ENCODE assay signal across 18 mouse cellular contexts in genomic region chr1:118511738-118512530, GRCm38 (mm10).
DNase-seq lines count a peak whose midpoint lies in the region; ATAC-seq and TF ChIP-seq lines count a peak whose summit lies in the region.
"Had no signal": no experiment of that assay in that cellular context is flagged by ENCODE, and none has a peak within 500 bp of the region (broad histone marks: within the 10 kb centered on the region; RNA-seq: fewer than 3 reads in every experiment).

No protein-coding gene starts in this region.

- H3K27ac ChIP-seq in heart, embryonic 12.5 days (ENCODE audit: poor library complexity, severe bottlenecking): peak overlapping the region; percentile 66
- peak overlapping the region; percentile 88 for H3K27ac ChIP-seq in heart, postnatal 0 days (ENCODE audit: low read depth)
- no peak overlapping the region for H3K27ac ChIP-seq in forebrain, postnatal 0 days (ENCODE audit: low read depth, low read length)
- H3K27ac ChIP-seq: embryonic facial prominence, embryonic 13.5 days; forebrain, embryonic 12.5 days; hindbrain, embryonic 15.5 days had no signal

- H3K4me2 ChIP-seq in heart, embryonic 12.5 days: no peak overlapping the region
- no peak overlapping the region for H3K4me2 ChIP-seq in heart, postnatal 0 days (ENCODE audit: low read depth, low read length)
- H3K4me2 ChIP-seq in forebrain, postnatal 0 days (ENCODE audit: low read depth): no peak overlapping the region
- H3K4me2 ChIP-seq: embryonic facial prominence, embryonic 13.5 days; forebrain, embryonic 12.5 days; hindbrain, embryonic 15.5 days had no signal

- TF ChIP-seq CTCF in heart, postnatal 0 days (IDR thresholded peaks at IDR 0.05; ENCODE audit: low read depth): no peak
- no peak for TF ChIP-seq CTCF in forebrain, postnatal 0 days (IDR thresholded peaks at IDR 0.05; ENCODE audit: low read depth)

- no peak for TF ChIP-seq EP300 in heart, postnatal 0 days (IDR thresholded peaks at IDR 0.05; ENCODE audit: low read depth)

- H3K4me3 ChIP-seq in heart, embryonic 12.5 days: no peak overlapping the region
- H3K4me3 ChIP-seq in heart, postnatal 0 days (ENCODE audit: low read depth, low read length): no peak overlapping the region
- H3K4me3 ChIP-seq in forebrain, postnatal 0 days (ENCODE audit: low read depth, low read length): no peak overlapping the region
- H3K4me3 ChIP-seq: embryonic facial prominence, embryonic 13.5 days; forebrain, embryonic 12.5 days; hindbrain, embryonic 15.5 days had no signal

- 90% methylated on average over 8 of the region's 8 CpGs for WGBS in heart, embryonic 12.5 days
- WGBS in heart, postnatal 0 days: 83% methylated on average over 8 of the region's 8 CpGs
- WGBS in forebrain, postnatal 0 days: 90% methylated on average over 8 of the region's 8 CpGs

- H3K9ac ChIP-seq in heart, embryonic 12.5 days: no peak overlapping the region
- H3K9ac ChIP-seq in heart, postnatal 0 days (replicated peaks; ENCODE audit: low read depth, low read length): no peak overlapping the region
- H3K9ac ChIP-seq in forebrain, postnatal 0 days: no peak overlapping the region
- H3K9ac ChIP-seq: embryonic facial prominence, embryonic 13.5 days; forebrain, embryonic 12.5 days; hindbrain, embryonic 15.5 days had no signal

- no peaks in the 10 kb centered on the region for H3K9me3 ChIP-seq in heart, embryonic 12.5 days (replicated peaks)
- no peaks in the 10 kb centered on the region for H3K9me3 ChIP-seq in heart, postnatal 0 days (replicated peaks; ENCODE audit: control insufficient read depth, low read length)
- H3K9me3 ChIP-seq in forebrain, postnatal 0 days (ENCODE audit: low read length): no peaks in the 10 kb centered on the region
- H3K9me3 ChIP-seq: embryonic facial prominence, embryonic 13.5 days; forebrain, embryonic 12.5 days; hindbrain, embryonic 15.5 days had no signal

- H3K27me3 ChIP-seq in heart, embryonic 12.5 days (replicated peaks): no peaks in the 10 kb centered on the region
- H3K27me3 ChIP-seq in heart, postnatal 0 days (ENCODE audit: control insufficient read depth, insufficient read depth, low read length): no peaks in the 10 kb centered on the region
- no peaks in the 10 kb centered on the region for H3K27me3 ChIP-seq in forebrain, postnatal 0 days (ENCODE audit: insufficient read depth, low read length)
- H3K27me3 ChIP-seq: embryonic facial prominence, embryonic 13.5 days; forebrain, embryonic 12.5 days; hindbrain, embryonic 15.5 days had no signal

- peaks cover 19% of the 10 kb centered on the region for H3K4me1 ChIP-seq in heart, embryonic 12.5 days (replicated peaks)
- no peaks in the 10 kb centered on the region for H3K4me1 ChIP-seq in heart, postnatal 0 days (ENCODE audit: control insufficient read depth, insufficient read depth)
- H3K4me1 ChIP-seq in forebrain, postnatal 0 days (ENCODE audit: insufficient read depth): no peaks in the 10 kb centered on the region
- H3K4me1 ChIP-seq: embryonic facial prominence, embryonic 13.5 days; forebrain, embryonic 12.5 days; hindbrain, embryonic 15.5 days had no signal

- peaks cover 97% of the 10 kb centered on the region for H3K36me3 ChIP-seq in heart, embryonic 12.5 days
- H3K36me3 ChIP-seq in heart, postnatal 0 days (replicated peaks; ENCODE audit: control insufficient read depth, insufficient read depth, low read length): peaks cover 95% of the 10 kb centered on the region
- peaks cover 75% of the 10 kb centered on the region for H3K36me3 ChIP-seq in forebrain, postnatal 0 days (ENCODE audit: insufficient read depth)

- intact Hi-C loops in heart, postnatal 14 days (cut with DNase I): no loop called here
- intact Hi-C loops in heart, postnatal 10 days (cut with DNase I): no loop called here

- no peak for ATAC-seq in heart, embryonic 12.5 days (ENCODE audit: insufficient number of reproducible peaks, low FRiP score)
- ATAC-seq in heart, postnatal 0 days (ENCODE audit: insufficient read depth, low read depth): no peak
- ATAC-seq in forebrain, postnatal 0 days: no peak
- ATAC-seq: forebrain, embryonic 16.5 days; intestine, embryonic 16.5 days had no signal

- DNase-seq in heart, adult 11 months: peak; percentile 64
- no peak for DNase-seq in heart, postnatal 14 days
- DNase-seq in heart, postnatal 10 days: no peak
- DNase-seq in heart, postnatal 0 days (ENCODE audit: low spot score): no peak
- DNase-seq in lung, postnatal 10 days: peak; percentile 30
- DNase-seq in forebrain, postnatal 0 days: no peak
- no peak for DNase-seq in left cerebral cortex, adult 9 months (ENCODE audit: low spot score in 2 of 2)
- DNase-seq: cerebellum, adult 18-20 months; cerebellum, adult 9-11 months; cerebellum, postnatal 36 days; gastrocnemius, postnatal 14 days; kidney, adult 2 months had no signal

Comparison
In these comparisons a context has a peak if more than half of its experiments do, and no peak if none do; other contexts are left out.
1. DNase-seq: peak in heart, adult 11 months (single experiment) and lung, postnatal 10 days (single experiment); none in heart, postnatal 14 days (0 of 2), heart, postnatal 10 days (0 of 2), heart, postnatal 0 days (single experiment), forebrain, postnatal 0 days (single experiment) and left cerebral cortex, adult 9 months (0 of 2).